Mouse (Mus musculus) liver, embryonic 11.5 days (tissue): Measurements from ENCODE around the gene Hoxc10. TPM values are rescaled to one million over a fixed set of nuclear protein-coding genes. Genes with fewer than 3 reads are reported as not detected.

Experiments used
- ATAC-seq: fragments of 200-750 bp; cut with Nextera tagmentation; replicated peaks from 2 replicates; pipeline ENCODE4 v1.8.0; 2017; ENCODE audit warnings: moderate number of reproducible peaks, mild to moderate bottlenecking, moderate TSS enrichment, moderate library complexity; ENCODE audit not compliant: low FRiP score
- DNase-seq: peaks from one replicate; pipeline ENCODE4 v3.0.0-alpha.2; 2017; ENCODE audit warnings: low spot score
- H3K27ac ChIP-seq: fragments of 300-500 bp; sonication (generic); 2 replicates; pipeline ENCODE4 v1.5.1; 2014; ENCODE audit warnings: mild to moderate bottlenecking, low read depth, low read length, control low read depth
- H3K27me3 ChIP-seq: fragments of 300-500 bp; sonication (generic); replicated peaks from 2 replicates; pipeline ENCODE4 v1.6.1; 2014; ENCODE audit warnings: low read length, mixed read lengths; ENCODE audit not compliant: control insufficient read depth, insufficient read depth
- H3K36me3 ChIP-seq: fragments of 300-500 bp; sonication (generic); 2 replicates; pipeline ENCODE4 v1.6.1; 2014; ENCODE audit warnings: mild to moderate bottlenecking, low read length, moderate library complexity, mixed read lengths; ENCODE audit not compliant: control insufficient read depth, insufficient read depth
- H3K4me1 ChIP-seq: fragments of 300-500 bp; sonication (generic); replicated peaks from 2 replicates; pipeline ENCODE4 v1.6.1; 2014; ENCODE audit warnings: low read length, mixed read lengths; ENCODE audit not compliant: control insufficient read depth, insufficient read depth
- H3K4me2 ChIP-seq: fragments of 300-500 bp; sonication (generic); 2 replicates; pipeline ENCODE4 v1.6.1; 2014; ENCODE audit warnings: mild to moderate bottlenecking, control low read depth, moderate library complexity
- H3K4me3 ChIP-seq: fragments of 300-500 bp; sonication (generic); 2 replicates; pipeline ENCODE4 v1.5.1; 2014; ENCODE audit warnings: low read depth, low read length, control low read depth
- H3K9ac ChIP-seq: fragments of 300-500 bp; sonication (generic); 2 replicates; pipeline ENCODE4 v1.6.1; 2014; ENCODE audit warnings: low read depth, low read length, control low read depth
- H3K9me3 ChIP-seq: fragments of 300-500 bp; sonication (generic); 2 replicates; pipeline ENCODE4 v1.6.1; 2016; ENCODE audit warnings: low read length, inconsistent platforms, mixed read lengths; ENCODE audit not compliant: control insufficient read depth
- WGBS: fragments of 180-500 bp; shearing (Covaris S2); extraction: QIAGEN DNeasy Blood & Tissue Kit; methylation state at CpG from one replicate; pipeline ENCODE4 v1.1.7; 2014; 5-methylcytosine and 5-hydroxymethylcytosine counted together
- polyA plus RNA-seq: library from polyadenylated mRNA; unstranded; fragments of >200 nt; fragmentation: Nextera tagmentation; extraction: Ambion mirVana; gene quantifications from 2 replicates; pipeline ENCODE4 v1.2.1, GENCODE M21; 2014

Gene Hoxc10
- 0.18 and 0.43 TPM in 2 replicates for polyA plus RNA-seq

DNA sequence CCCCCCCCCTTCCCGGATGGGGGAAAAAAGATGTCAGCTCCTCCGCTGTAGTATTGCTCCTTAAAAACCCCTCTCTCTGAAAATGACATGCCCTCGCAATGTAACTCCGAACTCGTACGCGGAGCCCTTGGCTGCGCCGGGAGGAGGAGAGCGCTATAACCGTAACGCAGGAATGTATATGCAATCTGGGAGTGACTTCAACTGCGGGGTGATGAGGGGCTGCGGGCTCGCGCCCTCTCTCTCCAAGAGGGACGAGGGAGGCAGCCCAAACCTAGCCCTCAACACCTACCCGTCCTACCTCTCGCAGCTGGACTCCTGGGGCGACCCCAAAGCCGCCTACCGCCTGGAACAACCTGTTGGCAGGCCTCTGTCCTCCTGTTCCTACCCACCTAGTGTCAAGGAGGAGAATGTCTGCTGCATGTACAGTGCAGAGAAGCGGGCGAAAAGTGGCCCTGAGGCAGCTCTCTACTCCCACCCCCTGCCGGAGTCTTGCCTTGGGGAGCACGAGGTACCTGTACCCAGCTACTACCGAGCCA, at the start of gene Hoxc10:
Gene Hoxc10, plus strand, starts transcription at position 21 of the 536 bp plus-strand sequence.
- peak; percentile 36 for DNase-seq
- H3K36me3 ChIP-seq, result no peaks in the 10 kb centered on the region
- ATAC-seq, result no peak
- H3K27me3 ChIP-seq, result peaks cover 98% of the 10 kb centered on the region
- WGBS, result 5% methylated on average over 27 of the region's 27 CpGs
- no peak within 1 kb of the TSS for H3K9ac ChIP-seq
- H3K4me3 ChIP-seq, result no peak within 1 kb of the TSS
- peaks cover 3% of the 10 kb centered on the region; the same call in 1 of the 2 replicates for H3K4me1 ChIP-seq
- H3K27ac ChIP-seq, result no peak within 1 kb of the TSS
- no peaks in the 10 kb centered on the region for H3K9me3 ChIP-seq
- peak within 1 kb of the TSS; percentile 31; the same call in 1 of the 2 replicates for H3K4me2 ChIP-seq

DNA sequence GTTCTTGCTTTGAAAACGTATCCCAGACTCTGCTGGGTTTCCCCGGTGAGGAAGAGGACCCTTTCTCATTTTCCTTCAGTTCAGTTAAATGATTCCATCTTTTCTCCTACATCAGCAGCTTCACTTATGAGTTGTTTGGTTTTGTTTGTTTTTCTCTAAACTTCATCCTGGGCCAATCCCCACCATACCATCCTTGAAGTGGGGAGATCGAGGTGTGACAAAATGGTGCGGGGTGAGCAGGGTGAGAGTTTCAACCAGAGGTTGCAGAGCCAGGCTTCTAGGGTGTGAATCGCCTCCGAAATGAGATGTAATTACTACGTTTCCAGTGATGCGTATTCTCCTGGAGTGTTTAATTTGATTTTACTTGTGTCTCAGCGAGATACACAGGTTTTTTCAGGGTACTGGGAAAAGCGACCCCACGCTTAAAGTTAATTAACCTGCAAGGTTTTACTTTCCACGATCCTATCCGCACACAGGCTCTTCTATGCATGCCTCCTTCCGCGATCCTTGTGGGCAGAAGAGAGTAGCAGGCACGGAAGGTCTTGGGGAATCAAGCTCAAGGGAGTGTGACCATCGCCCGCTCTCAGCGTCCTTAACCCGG, 48.5 kb upstream of the Hoxc10 start:
- no peak overlapping the region for H3K9ac ChIP-seq
- H3K4me1 ChIP-seq, result no peaks in the 10 kb centered on the region
- DNase-seq (no peak), ATAC-seq (no peak)
- no peak overlapping the region for H3K4me3 ChIP-seq
- H3K36me3 ChIP-seq, result no peaks in the 10 kb centered on the region
- WGBS, result 3% methylated on average over 20 of the region's 20 CpGs
- H3K9me3 ChIP-seq, result no peaks in the 10 kb centered on the region
- no peak overlapping the region for H3K4me2 ChIP-seq
- H3K27ac ChIP-seq, result no peak overlapping the region
- peaks cover 93% of the 10 kb centered on the region for H3K27me3 ChIP-seq

GRCm38 (mm10) chr15:102918611-102919265, 47.9 kb upstream of the Hoxc10 start:
- no peak for DNase-seq

DNA sequence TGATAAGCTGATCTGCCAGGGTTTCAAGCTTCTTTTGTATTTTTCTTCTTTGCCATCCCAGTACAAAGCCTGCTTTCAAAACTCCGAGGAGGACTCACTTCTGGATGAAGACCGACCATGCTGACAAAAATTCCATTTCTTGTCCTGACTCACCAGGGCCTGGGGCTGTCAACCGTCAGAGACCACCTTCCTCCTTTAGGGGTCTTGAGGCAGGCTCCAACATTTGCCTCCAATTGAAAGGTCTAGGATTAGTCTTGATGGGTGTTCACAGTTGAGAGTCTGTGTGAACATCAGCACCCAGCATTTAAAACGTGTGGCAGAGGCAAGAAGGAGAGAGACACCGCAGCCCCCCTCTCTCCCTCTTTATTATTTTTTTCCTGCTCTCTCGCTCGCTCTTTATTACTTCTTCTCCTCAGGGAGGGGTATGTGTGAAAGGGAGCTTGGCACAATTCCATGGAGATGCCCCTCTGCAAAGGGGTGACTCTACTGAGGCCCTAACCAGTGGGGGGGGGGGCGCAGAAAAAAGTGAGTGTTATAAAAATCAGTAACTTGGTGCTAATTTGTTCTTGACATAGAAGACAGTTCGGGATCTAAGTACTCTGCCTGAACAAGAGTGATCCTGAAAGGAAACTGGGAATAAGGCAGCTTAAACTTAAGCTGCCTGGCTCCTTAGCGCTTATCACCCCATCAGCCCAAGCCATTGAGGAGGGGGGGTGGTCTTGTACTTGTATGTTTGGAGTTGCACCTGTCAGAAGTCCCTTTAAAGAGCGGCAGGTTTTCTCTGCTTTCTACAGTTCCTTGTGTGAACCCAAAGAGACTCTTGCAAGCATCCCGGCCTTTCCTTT, 47.0 kb upstream of the Hoxc10 start:
- no peak for DNase-seq
- no peaks in the 10 kb centered on the region for H3K9me3 ChIP-seq
- ATAC-seq, result no peak
- no peak overlapping the region for H3K27ac ChIP-seq
- H3K4me1 ChIP-seq, result no peaks in the 10 kb centered on the region
- H3K9ac ChIP-seq, result no peak overlapping the region
- H3K4me3 ChIP-seq, result no peak overlapping the region
- WGBS, result 6% methylated on average over 12 of the region's 12 CpGs
- no peaks in the 10 kb centered on the region for H3K36me3 ChIP-seq
- peaks cover 97% of the 10 kb centered on the region for H3K27me3 ChIP-seq
- no peak overlapping the region for H3K4me2 ChIP-seq

More at GRCm38 (mm10) chr15:102918611-102919265, 47.9 kb upstream of the Hoxc10 start:
- H3K4me3 ChIP-seq, result no peak overlapping the region
- WGBS, result 6% methylated on average over 7 of the region's 7 CpGs
- no peak overlapping the region for H3K9ac ChIP-seq
- H3K9me3 ChIP-seq, result no peaks in the 10 kb centered on the region
- H3K4me1 ChIP-seq, result no peaks in the 10 kb centered on the region
- H3K27ac ChIP-seq, result no peak overlapping the region
- ATAC-seq, result no peak
- H3K4me2 ChIP-seq, result no peak overlapping the region
- no peaks in the 10 kb centered on the region for H3K36me3 ChIP-seq
- H3K27me3 ChIP-seq, result peaks cover 94% of the 10 kb centered on the region

DNA sequence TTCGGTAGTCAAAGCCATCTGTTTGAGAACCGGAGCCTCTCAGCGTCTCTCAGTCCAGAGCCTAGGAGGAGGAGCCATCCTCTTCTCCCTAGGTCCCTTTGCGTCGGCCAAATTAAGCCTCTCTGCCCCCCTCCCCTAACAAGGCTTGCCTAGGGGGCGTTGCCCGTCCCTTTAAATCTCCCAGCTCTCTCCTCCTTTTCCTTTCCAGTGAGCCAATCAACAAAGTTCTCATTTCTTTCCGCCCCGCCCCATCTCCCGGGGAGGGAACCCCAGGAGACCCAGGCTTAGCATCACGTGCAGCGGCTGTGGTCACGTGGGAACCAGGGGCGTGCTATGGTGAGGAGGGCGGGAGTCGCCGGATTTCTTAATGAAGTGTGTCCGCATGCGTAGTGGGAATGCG, 46.0 kb upstream of the Hoxc10 start:
- Histone ChIP-seq H3K27ac (no peak overlapping the region), H3K4me1 (no peaks in the 10 kb centered on the region), H3K9me3 (no peaks in the 10 kb centered on the region), H3K4me3 (no peak overlapping the region), H3K9ac (no peak overlapping the region), H3K4me2 (no peak overlapping the region), H3K27me3 (peaks cover 98% of the 10 kb centered on the region), H3K36me3 (no peaks in the 10 kb centered on the region)
- DNase-seq (no peak), ATAC-seq (no peak)
- 2% methylated on average over 20 of the region's 20 CpGs for WGBS

DNA sequence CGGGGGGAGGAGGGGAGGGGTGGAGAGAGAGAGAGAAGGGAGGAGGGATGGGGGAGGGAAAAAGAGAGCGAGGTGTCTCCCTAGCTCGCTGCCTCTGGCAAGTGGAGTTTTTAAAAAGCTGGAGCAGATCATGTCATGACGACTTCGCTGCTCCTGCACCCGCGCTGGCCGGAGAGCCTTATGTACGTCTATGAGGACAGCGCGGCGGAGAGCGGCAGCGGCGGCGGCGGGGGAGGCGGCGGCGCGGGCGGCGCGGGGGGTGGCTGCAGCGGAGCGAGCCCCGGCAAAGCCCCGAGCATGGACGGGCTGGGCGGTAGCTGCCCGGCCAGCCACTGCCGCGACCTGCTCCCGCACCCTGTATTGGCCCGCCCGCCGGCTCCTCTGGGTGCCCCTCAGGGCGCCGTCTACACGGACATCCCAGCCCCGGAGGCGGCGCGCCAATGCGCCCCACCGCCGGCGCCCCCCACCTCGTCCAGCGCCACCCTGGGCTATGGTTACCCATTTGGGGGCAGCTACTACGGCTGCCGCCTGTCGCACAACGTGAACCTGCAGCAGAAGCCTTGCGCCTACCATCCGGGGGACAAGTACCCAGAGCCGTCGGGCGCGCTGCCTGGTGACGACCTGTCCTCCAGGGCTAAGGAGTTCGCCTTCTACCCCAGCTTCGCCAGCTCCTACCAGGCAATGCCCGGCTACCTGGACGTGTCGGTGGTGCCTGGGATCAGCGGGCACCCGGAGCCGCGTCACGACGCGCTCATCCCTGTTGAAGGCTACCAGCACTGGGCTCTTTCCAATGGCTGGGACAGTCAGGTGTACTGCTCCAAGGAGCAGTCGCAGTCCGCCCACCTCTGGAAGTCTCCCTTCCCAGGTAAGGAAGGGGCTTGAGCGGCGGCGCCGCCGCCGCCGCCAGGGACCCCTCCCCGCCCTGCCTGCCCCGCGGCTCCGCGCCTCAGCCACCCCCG, 45.3 kb upstream of the Hoxc10 start, which contains the start of gene Hoxc13:
Gene Hoxc13, plus strand, starts transcription at position 51 of the 959 bp plus-strand sequence.
- DNase-seq, result no peak
- ATAC-seq, result no peak
- 4% methylated on average over 80 of the region's 88 CpGs for WGBS
- Histone ChIP-seq H3K27ac (no peak within 1 kb of the TSS), H3K36me3 (no peaks in the 10 kb centered on the region), H3K4me3 (peak within 1 kb of the TSS; percentile 15; the same call in 1 of the 2 replicates), H3K27me3 (peaks cover 98% of the 10 kb centered on the region), H3K4me2 (peak within 1 kb of the TSS; percentile 25), H3K4me1 (no peaks in the 10 kb centered on the region), H3K9me3 (no peaks in the 10 kb centered on the region), H3K9ac (no peak within 1 kb of the TSS)

- no peak for DNase-seq
- Histone ChIP-seq H3K9ac (no peak overlapping the region), H3K36me3 (no peaks in the 10 kb centered on the region), H3K4me2 (no peak overlapping the region), H3K9me3 (no peaks in the 10 kb centered on the region), H3K27me3 (peaks cover 98% of the 10 kb centered on the region), H3K4me1 (no peaks in the 10 kb centered on the region), H3K4me3 (no peak overlapping the region), H3K27ac (no peak overlapping the region)
- WGBS, result 2% methylated on average over 24 of the region's 24 CpGs
- no peak for ATAC-seq
Observed at GRCm38 (mm10) chr15:102922012-102922362, 44.6 kb upstream of the Hoxc10 start.
